Mouse (Mus musculus) megakaryocyte progenitor cell, adult 5-6 weeks (primary cell): ENCODE measurements around the gene Mpc1. TPM values are rescaled to one million over a fixed set of nuclear protein-coding genes. Genes with fewer than 3 reads are reported as not detected.
A peak's percentile ranks its signal among the peaks of the same experiment; 100 is the strongest.
"Not testable (repeated sequence)": the region's sequence is repeated elsewhere in the genome, so short reads cannot be mapped to it uniquely, and the experiment has no call there.

Experiments
- ATAC-seq: replicated peaks from 2 replicates; pipeline ENCODE4 v1.8.0; 2016; ENCODE audit warnings: mild to moderate bottlenecking, moderate TSS enrichment, inconsistent platforms; ENCODE audit not compliant: poor library complexity
- total RNA-seq, 2 experiments: library from RNA; stranded (forward) in 1 of 2; stranded (reverse) in 1 of 2; fragments of 157-497, 149-512 nt in 1 of 2; fragments of 200-1000 nt in 1 of 2; gene quantifications; 2 replicates each; pipeline versions ENCODE4 v1.2.3 to v1.2.4; 2015 to 2017

Gene Mpc1
- total RNA-seq, 2 experiments from 2014 or later: 175 to 234 TPM

DNA sequence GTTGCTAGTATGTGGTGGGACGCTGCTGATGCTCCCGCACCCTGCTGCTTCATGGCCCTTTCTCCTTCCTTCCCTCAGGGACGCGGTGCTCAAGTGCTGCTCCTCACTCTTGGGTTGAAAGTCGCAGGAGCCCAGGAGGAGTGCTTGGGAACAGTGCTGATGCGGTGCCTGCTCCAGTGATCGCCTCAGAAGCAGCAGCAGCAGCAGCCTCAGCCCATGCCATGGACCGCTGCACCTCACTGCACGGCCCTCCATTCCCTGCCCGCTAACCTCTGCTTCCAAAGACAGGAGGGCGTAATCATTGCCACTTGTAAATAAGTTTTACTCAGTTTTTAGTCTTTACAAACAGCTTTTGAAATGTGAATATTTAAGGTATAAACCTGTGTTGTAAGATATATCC, 44.2 kb downstream of the Mpc1 start:
- ATAC-seq: not testable (repeated sequence)

DNA sequence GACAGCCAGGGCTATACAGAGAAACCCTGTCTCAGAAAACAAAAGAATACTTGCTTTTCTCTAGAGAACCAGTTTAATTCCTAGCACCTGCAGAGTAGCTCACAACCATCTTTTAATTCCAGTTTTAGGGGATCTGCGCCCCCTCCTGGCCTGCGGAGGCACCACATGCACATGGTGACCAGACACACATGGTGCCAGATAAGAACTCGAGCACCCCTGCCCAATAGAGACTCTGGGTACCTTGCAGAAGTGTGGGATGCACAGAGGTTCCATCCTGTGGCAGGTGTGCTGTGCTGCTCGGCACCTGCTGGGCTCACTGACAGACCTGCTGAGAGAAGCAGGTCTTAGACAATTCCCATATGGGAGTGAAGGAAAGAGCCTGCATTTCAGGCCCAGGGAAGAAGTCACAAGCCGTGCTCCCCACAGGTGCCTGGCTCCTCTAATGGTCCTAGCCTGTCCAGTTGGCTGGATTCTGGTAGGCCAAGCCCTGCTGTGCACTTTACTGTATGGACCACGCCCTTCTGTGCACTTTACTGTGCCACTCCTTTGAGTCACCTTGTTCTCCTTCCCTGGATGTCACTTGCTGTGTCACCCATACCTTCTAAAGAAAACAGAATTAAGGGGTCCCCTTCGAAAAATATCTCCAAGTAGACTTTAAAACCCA, 45.9 kb downstream of the Mpc1 start:
- ATAC-seq: peak; percentile 90

DNA sequence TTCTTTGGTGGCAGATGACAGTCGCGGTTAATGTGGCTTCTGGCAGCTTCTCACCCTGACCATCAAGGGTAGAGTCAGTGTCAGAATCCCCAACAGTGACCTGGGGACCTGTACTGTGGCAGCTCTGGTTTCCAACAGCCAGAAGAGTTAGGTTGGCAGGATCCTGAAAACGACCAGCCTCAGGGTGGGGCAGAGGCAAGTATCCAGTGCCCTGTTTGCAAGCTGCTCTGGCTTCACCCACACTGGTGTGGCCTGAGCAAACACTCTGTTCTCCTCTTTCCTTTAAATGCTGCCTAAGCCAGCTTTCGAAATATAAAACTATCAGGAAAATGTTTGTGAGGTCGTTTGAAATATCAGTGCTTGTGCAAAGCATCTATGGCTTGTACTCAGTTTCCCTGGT, 47.9 kb downstream of the Mpc1 start:
- no peak for ATAC-seq

DNA sequence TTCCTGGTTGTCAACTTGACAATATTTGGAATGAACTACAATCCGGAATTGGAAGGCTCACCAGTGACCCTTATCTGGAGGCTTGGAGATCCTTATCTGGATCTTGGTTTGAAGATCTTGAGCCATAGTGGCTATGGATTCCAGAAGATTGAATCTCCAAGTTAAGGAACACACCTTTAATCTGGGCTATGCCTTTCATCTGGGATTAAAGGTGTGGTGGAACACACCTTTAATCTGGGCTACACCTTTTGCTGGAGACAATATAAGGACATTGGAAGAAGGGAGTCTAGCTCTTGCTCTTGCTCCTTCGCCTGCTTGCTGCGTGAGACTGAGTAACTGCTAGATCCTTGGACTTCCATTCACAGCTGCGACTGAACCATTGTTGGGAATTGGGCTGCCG, 54.5 kb downstream of the Mpc1 start, which contains the start of gene Prr18:
Gene Prr18 (plus strand): TSS at position 301 of the 400 bp plus-strand sequence.
- not testable (repeated sequence) for ATAC-seq

DNA sequence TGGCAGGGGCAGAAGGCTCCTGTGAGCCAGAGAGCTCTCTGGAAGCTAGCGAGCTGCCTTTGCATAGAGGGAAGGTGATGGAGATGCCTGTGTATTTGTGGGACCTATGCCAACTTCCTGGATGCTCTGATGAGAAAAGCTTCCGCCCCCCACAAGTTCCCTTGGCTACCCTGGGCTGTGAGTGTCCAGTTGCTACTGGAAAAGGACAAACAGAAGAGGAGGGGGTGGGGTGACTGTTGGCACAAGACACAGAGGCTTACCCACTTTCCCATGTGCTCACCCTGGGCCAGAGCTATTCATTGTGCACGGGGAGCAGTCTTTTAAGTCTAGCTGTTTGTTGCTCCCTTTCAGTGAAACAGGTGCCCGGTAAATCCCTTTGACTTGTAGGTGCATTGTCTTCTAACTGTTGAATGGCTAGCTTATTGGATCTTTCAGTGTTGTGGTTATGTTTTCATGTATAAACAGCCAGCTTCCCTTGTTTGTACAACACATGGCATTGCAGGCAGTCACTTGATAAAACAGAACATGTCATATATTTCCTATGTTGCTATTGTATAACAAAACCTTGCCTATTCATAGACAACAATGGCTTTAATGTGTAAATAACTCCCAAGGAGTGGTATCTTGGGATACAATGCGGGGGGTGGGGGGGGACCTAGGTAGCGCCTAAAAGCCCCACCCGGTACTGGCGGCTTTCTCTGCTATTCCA, 57.1 kb downstream of the Mpc1 start:
- ATAC-seq: no peak

DNA sequence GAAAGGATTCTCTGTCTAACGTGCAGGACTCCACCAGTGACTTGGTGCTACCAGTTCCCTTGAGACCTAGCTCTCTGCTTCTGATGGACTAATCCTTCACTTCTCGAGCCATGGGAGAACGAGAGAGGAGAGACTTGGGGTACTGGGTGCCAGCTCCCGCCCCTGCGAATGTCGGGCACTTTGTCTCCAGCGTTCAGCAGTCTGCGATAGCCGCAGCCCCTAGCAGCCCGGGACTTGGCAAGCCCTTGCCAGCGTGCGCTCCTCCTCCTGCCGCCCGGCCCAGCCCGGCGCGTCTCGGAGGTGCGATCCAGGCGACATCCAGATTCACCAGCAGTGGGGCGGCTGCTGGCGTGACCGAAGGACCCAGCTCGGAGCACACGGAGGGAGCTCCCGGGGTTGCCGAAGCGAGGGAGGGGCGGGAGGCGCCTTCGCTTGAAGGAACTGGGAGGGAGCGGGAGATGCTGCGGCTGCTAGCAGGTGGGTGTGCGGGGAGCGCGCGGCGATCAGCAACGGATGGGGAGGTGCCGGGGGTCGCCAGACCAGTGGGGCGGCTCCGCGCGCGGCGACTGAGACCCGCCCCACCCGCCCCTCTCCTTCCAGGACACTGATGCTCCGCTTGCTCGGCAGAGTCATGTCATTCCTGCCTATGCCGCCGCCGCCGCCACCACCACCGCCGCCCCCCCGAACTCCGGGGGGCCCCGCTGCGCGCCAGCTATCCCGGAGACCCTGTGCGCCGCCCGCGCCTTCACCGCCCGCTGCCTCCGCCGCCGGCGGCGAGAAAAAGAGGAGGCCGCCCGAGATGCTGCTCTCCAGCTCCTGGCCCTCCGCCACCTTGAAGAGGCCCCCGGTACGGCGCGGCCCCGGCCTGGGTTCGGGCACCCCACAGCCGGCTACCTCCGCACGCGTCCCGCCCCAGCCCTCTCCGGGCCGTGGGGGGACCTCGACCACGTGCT, 58.0 kb downstream of the Mpc1 start:
- peak; percentile 56 for ATAC-seq

DNA sequence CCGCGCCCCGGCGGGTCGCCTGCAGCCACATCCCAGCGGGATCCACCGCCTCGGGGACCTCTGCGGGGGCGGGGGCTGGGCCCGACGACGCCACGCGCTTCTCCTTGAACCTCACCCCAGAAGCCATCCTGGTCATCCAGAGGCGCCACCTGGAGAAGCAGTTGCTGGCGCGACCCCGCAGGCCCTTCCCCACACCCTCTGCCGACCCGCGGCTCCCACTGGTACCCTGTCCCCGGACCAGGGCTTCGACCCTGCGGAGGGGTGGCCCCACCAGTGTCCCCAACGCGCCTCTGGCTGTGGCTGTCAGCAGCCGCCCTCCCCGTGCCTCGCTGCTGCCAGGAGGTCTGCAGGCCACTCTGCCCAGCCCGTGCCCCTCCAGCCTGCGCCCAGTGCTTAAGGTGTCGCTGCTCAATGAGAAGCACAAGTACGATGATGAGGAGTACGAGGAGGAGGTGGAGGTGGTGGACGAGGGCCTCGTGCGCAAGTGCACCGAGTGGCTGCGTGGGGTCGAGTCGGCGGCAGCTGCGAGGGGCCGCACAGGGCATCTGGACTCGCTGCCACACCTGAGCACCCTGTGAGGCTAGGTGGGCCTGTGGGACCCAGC, 58.8 kb downstream of the Mpc1 start:
- no peak for ATAC-seq

DNA sequence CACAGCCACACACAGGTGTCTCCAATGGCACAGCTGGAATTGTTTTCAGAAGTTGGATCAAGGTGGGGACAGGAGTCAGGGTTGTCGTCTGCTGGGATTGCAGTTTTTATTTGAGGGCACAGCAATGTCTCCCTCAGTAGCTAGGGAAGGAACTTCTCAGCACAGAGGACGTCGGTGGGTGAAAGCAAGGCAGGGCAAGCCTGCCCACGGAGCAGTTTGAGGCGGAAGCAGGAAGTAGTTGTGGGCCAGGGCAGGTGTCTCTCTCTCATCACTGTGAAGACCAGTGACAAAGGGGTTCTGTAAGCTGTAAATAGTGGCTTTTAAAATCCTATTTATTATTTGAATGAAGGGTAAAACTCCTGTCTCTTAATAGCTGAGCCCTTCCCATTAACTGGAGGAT, 60.0 kb downstream of the Mpc1 start:
- 0 out of 2 replicates have a peak, but pooled peaks have one; percentile 30 for ATAC-seq

DNA sequence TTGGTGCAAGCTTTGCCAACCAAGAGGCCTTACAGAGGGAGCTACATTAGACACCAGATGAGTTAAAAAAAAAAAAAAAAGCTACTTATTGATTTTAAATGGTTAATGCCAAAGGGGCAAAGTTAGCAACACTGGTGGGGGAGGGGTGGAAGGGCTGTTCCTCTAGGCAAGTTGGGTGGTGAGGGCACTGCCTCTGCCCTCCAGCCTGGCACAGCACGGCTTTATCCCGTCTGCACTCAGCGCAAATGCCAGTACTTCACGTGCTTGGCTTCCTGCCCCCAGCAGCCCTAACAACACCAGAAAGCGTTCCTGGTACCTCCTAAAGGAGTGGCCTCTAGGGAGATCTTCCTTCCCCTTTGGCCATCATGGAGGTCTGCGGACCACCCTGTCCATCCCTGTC, 60.7 kb downstream of the Mpc1 start:
- ATAC-seq: no peak

Other genes starting within 250 kb of the Mpc1 start
- not detected in 2 replicates for gene Gm49673, start 135.1 kb upstream of the Mpc1 start, total RNA-seq (2015)
- gene Gm49673, start 135.1 kb upstream of the Mpc1 start, total RNA-seq (2017): not detected in 2 replicates
- 73.9 and 79.4 TPM in 2 replicates for gene Rnaset2a, start 134.8 kb upstream of the Mpc1 start, total RNA-seq (2015)
- 72.3 and 80.8 TPM in 2 replicates for gene Rnaset2a, start 134.8 kb upstream of the Mpc1 start, total RNA-seq (2017)
- 44.8 and 47.1 TPM in 2 replicates for gene Fgfr1op, start 117.4 kb upstream of the Mpc1 start, total RNA-seq (2015)
- gene Fgfr1op, start 117.4 kb upstream of the Mpc1 start, total RNA-seq (2017): 49.2 and 57.0 TPM in 2 replicates
- not detected in 2 replicates for gene Ccr6, start 46.9 kb upstream of the Mpc1 start, total RNA-seq (2015)
- not detected in 2 replicates for gene Ccr6, start 46.9 kb upstream of the Mpc1 start, total RNA-seq (2017)
- 150 and 173 TPM in 2 replicates for gene Sft2d1, start 28.2 kb downstream of the Mpc1 start, total RNA-seq (2015)
- gene Sft2d1, start 28.2 kb downstream of the Mpc1 start, total RNA-seq (2017): 35.1 and 47.8 TPM in 2 replicates
- gene Prr18, start 54.6 kb downstream of the Mpc1 start, total RNA-seq (2015): 0.12 and 0.22 TPM in 2 replicates
- gene Prr18, start 54.6 kb downstream of the Mpc1 start, total RNA-seq (2017): not detected in 2 replicates
- not detected in 2 replicates for gene T2, start 73.1 kb downstream of the Mpc1 start, total RNA-seq (2015)
- gene T2, start 73.1 kb downstream of the Mpc1 start, total RNA-seq (2017): not detected in 2 replicates
- gene T, start 151.5 kb downstream of the Mpc1 start, total RNA-seq (2015): not detected in 2 replicates
- gene T, start 151.5 kb downstream of the Mpc1 start, total RNA-seq (2017): not detected in 2 replicates
- 0.10 TPM in 1 of 2 replicates, not detected in the other for gene Pde10a, start 242.5 kb downstream of the Mpc1 start, total RNA-seq (2015)
- 0.04 TPM in 1 of 2 replicates, not detected in the other for gene Pde10a, start 242.5 kb downstream of the Mpc1 start, total RNA-seq (2017)